Mouse (Mus musculus): Measurements from ENCODE around the gene Tex26.

DNA sequence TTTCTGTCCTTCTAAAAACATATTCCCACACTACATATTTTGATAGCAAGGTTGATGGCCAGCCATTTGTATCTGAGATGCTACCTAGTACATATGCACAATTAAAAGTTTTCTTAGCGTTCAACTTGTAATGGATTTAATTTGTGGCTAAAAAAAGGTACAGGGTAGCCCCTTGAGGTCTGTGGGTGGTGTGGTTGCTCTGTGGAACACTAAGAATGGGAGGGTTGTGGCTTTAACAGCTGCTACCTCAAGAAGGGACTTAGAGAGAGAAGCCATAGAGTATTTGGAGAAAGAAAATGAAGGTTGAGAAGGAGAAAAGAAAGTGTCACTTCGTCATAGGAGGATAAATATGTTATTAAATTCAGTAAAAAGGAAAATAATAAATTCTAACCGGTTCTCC is 8.5 kb upstream of the Tex26 start:
- no peak for TF ChIP-seq CTCF (IDR thresholded peaks at IDR 0.05; ENCODE audit: extremely low read depth, insufficient read length, insufficient replicate concordance, low read depth, low read length)
- TF ChIP-seq POLR2A (IDR thresholded peaks at IDR 0.05; ENCODE audit: low read depth, low read length) = no peak
